Mouse (Mus musculus) intestine, embryonic 14.5 days (tissue): Measurements from ENCODE around the gene Txn2. TPM values are rescaled to one million over a fixed set of nuclear protein-coding genes. Genes with fewer than 3 reads are reported as not detected.

Source experiments
- ATAC-seq: fragments of 200-750 bp; cut with Nextera tagmentation; replicated peaks from 2 replicates; pipeline ENCODE4 v1.8.0; 2017; ENCODE audit warnings: low read depth, moderate number of reproducible peaks, moderate TSS enrichment, moderate library complexity; ENCODE audit not compliant: low FRiP score, low TSS enrichment
- DNase-seq: peaks from one replicate; pipeline ENCODE4 v3.0.0-alpha.2; 2018; ENCODE audit warnings: low spot score
- H3K27ac ChIP-seq: fragments of 300-500 bp; sonication (generic); 2 replicates; pipeline ENCODE4 v1.5.1; 2014; ENCODE audit warnings: low read depth, mild to moderate bottlenecking, control low read depth
- H3K27me3 ChIP-seq: fragments of 300-500 bp; sonication (generic); replicated peaks from 2 replicates; pipeline ENCODE4 v1.6.1; 2014; ENCODE audit warnings: low read length, control low read depth; ENCODE audit not compliant: control insufficient read depth, insufficient read depth
- H3K36me3 ChIP-seq: fragments of 300-500 bp; sonication (generic); 2 replicates; pipeline ENCODE4 v1.6.1; 2014; ENCODE audit warnings: low read length, control low read depth; ENCODE audit not compliant: control insufficient read depth, insufficient read depth
- H3K4me1 ChIP-seq: fragments of 300-500 bp; sonication (generic); replicated peaks from 2 replicates; pipeline ENCODE4 v1.6.1; 2014; ENCODE audit warnings: low read length, control low read depth, mixed read lengths; ENCODE audit not compliant: control insufficient read depth, insufficient read depth
- H3K4me2 ChIP-seq: fragments of 300-500 bp; sonication (generic); 2 replicates; pipeline ENCODE4 v1.6.1; 2014; ENCODE audit warnings: low read length
- H3K4me3 ChIP-seq: fragments of 300-500 bp; sonication (generic); 2 replicates; pipeline ENCODE4 v1.5.1; 2014; ENCODE audit warnings: low read depth, low read length, control low read depth, mixed read lengths
- H3K9ac ChIP-seq: fragments of 300-500 bp; sonication (generic); 2 replicates; pipeline ENCODE4 v1.6.1; 2014; ENCODE audit warnings: mild to moderate bottlenecking, low read length
- H3K9me3 ChIP-seq: fragments of 300-500 bp; sonication (generic); 2 replicates; pipeline ENCODE4 v1.6.1; 2016; ENCODE audit warnings: low read length, control low read depth; ENCODE audit not compliant: control insufficient read depth
- WGBS: fragments of 180-500 bp; shearing (Covaris S2); extraction: QIAGEN DNeasy Blood & Tissue Kit; methylation state at CpG from one replicate; pipeline ENCODE4 v1.1.7; 2014; 5-methylcytosine and 5-hydroxymethylcytosine counted together
- polyA plus RNA-seq: library from polyadenylated mRNA; unstranded; fragments of >200 nt; fragmentation: Nextera tagmentation; extraction: Ambion mirVana; gene quantifications from 2 replicates; pipeline ENCODE4 v1.2.1, GENCODE M21; 2014

The Txn2 gene
- polyA plus RNA-seq, 1 experiment from 2014 or later = 325 TPM

DNA sequence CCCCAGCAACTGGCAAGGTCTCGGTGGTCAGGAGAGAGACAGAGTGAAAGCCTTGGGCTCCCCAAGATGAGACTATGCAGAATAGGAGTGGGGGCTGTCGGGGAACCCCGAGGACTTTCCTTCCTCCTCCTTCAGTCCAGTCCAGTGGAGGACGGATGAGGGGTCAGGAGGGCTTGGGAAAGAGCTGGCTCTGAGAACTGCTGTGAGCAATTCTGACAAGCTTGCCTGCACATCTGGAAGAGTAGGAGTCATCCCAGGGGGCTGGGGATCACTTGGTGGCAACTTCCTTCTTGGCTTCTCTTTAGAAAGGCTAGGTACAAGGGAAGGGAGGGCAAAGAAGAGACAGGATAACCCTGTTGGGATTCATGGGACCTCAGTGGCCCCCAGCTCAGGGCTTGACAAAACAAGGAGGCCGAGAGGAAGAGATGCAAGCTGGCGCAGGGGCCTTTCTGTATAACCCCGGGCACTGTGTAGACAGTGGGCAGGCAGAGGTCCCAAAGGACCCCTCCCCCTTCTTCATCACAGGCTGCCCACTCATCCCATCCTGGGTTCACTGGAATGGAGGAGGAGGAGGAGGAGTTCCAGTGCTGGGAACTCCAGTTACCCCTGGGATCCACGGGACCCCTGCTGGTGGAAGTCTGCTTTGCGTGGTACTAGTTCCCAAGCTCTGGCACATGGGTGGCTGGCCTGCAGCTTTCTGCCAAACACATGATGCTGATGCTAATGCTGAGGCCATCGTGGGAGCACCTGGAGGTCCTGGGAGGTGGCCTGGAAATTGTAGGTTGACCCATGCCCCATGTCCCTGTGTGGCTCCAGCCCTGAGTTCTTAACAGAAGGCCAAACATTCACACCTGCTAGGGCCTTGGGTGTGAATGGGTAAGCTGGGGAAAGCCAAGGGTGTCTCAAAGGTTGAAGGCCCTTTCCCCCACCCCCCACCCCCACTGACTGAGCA is 8.0 kb downstream of the Txn2 start:
- Histone ChIP-seq H3K4me3 (no peak overlapping the region), H3K27me3 (no peaks in the 10 kb centered on the region), H3K9me3 (no peaks in the 10 kb centered on the region), H3K36me3 (peaks cover 76% of the 10 kb centered on the region), H3K27ac (no peak overlapping the region), H3K4me1 (no peaks in the 10 kb centered on the region), H3K9ac (no peak overlapping the region), H3K4me2 (no peak overlapping the region)
- WGBS = 82% methylated on average over 10 of the region's 10 CpGs
- DNase-seq (no peak), ATAC-seq (no peak)

DNA sequence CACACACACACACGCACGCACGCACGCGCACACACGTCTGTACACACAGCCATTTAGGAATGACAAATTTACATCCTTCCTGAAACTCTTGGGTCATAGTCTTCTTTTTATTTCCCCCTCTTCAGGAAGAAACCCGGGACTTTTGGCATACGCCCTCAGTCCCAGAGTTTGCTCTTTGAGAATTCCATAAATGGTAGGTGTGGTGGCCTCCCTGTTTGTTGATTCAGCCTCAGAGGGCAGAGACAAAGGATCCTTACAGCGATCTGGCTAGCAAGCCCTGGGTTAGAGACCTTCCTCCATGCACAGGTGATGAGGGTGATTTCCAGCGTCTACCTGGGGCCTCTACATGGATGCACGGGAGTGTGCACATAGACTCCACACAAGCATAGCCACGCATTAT is 9.4 kb downstream of the Txn2 start:
- DNase-seq = no peak
- no peaks in the 10 kb centered on the region for H3K9me3 ChIP-seq
- H3K27ac ChIP-seq = peak overlapping the region; percentile 18; the same call in 1 of the 2 replicates
- 80% methylated on average over 12 of the region's 12 CpGs for WGBS
- no peaks in the 10 kb centered on the region for H3K27me3 ChIP-seq
- peaks cover 84% of the 10 kb centered on the region for H3K36me3 ChIP-seq
- H3K4me2 ChIP-seq = no peak overlapping the region
- H3K4me3 ChIP-seq = no peak overlapping the region
- H3K9ac ChIP-seq = no peak overlapping the region
- no peaks in the 10 kb centered on the region for H3K4me1 ChIP-seq
- no peak for ATAC-seq

DNA sequence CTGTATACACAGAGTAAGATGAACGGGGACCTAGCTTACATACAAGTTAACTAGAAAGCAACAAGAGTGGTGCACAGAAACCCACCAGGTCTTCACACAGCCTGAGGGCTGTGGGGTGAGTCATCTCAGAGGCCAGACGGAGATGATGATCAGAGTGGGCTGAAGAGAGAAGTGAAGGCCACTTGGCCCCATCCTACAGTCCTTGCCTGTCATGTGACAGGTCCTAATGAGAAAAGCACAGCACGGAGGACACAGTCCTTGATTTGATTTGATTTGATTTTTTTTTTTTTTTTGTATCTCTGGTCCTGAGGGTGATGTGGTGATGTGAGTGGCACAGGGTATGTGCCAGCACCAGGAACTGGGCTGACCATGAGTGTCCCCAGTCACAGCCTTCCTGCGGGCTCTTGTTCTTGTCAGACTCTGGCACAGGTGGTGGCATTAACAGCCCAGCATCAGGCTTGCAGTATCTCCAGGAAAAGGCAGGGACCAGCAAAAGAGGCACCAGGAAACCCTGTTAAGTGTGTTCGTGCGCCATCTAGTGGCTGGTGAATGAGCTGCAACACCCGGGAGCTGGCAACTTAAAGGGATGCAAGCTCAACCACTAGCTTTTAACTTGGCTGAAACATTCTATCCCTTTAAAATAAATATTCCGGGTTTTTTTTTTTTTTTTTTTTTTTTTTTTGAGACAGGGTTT is 11.8 kb downstream of the Txn2 start:
- H3K9ac ChIP-seq = no peak overlapping the region
- no peaks in the 10 kb centered on the region for H3K27me3 ChIP-seq
- H3K27ac ChIP-seq = no peak overlapping the region
- no peak overlapping the region for H3K4me2 ChIP-seq
- no peak overlapping the region for H3K4me3 ChIP-seq
- ATAC-seq (peak; percentile 21; the same call in 1 of the 2 replicates), DNase-seq (peak; percentile 98)
- H3K36me3 ChIP-seq = peaks cover 69% of the 10 kb centered on the region
- WGBS = 37% methylated on average over 8 of the region's 8 CpGs
- H3K4me1 ChIP-seq = no peaks in the 10 kb centered on the region
- H3K9me3 ChIP-seq = no peaks in the 10 kb centered on the region

GRCm38 (mm10) chr15:77915287-77915686 is 13.5 kb downstream of the Txn2 start:
- Histone ChIP-seq H3K36me3 (peaks cover 52% of the 10 kb centered on the region), H3K9ac (no peak overlapping the region), H3K27me3 (no peaks in the 10 kb centered on the region), H3K4me3 (no peak overlapping the region), H3K4me2 (no peak overlapping the region), H3K4me1 (no peaks in the 10 kb centered on the region; the same call in 1 of the 2 replicates), H3K27ac (no peak overlapping the region), H3K9me3 (no peaks in the 10 kb centered on the region)
- ATAC-seq = no peak
- DNase-seq = no peak
- WGBS = 95% methylated on average over 4 of the region's 4 CpGs

DNA sequence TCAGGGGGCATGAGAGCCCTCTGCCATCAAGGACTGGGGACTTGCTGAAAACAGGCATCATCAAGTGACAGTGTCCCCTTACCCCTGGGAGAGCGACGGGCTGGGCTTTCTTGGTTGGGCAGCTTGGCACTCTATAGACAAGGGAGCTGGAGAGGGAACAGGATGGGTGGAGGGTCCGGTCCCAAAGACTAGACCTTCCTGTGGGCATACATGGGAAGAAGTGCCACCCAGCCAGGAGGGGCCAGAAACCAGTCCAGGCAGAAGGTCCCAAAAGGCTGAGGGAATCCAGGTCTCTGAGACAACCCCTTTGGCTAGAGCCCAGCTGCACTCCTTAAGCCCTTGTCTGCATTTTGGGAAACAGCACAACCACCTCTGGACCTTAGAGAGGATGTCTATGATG is 14.3 kb downstream of the Txn2 start:
- no peaks in the 10 kb centered on the region for H3K9me3 ChIP-seq
- H3K4me2 ChIP-seq = no peak overlapping the region
- no peaks in the 10 kb centered on the region for H3K27me3 ChIP-seq
- no peak overlapping the region for H3K27ac ChIP-seq
- WGBS = 99% methylated on average over 3 of the region's 3 CpGs
- ATAC-seq = no peak
- H3K4me3 ChIP-seq = no peak overlapping the region
- H3K4me1 ChIP-seq = no peaks in the 10 kb centered on the region; the same call in 1 of the 2 replicates
- H3K9ac ChIP-seq = no peak overlapping the region
- peaks cover 46% of the 10 kb centered on the region for H3K36me3 ChIP-seq
- DNase-seq = no peak

DNA sequence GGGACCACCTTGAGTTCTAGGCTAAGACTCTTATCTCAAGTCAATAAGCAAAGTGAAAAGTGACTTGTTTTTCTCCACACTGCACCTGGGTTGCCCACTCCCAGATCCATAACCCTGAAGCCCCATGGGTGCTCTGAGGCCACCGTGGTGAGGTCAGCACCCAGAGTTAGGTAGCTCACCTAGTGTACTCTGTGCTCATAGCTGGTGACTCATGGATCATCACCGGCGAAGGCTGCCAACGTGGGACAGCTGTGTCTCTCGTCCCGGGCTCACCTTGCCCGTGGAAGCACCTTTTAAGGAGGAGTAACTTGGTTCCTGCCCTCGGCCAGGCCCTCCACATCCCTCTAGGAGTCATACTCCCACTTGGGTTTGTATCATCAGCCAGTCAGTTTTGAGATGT is 15.8 kb downstream of the Txn2 start:
- no peaks in the 10 kb centered on the region for H3K9me3 ChIP-seq

DNA sequence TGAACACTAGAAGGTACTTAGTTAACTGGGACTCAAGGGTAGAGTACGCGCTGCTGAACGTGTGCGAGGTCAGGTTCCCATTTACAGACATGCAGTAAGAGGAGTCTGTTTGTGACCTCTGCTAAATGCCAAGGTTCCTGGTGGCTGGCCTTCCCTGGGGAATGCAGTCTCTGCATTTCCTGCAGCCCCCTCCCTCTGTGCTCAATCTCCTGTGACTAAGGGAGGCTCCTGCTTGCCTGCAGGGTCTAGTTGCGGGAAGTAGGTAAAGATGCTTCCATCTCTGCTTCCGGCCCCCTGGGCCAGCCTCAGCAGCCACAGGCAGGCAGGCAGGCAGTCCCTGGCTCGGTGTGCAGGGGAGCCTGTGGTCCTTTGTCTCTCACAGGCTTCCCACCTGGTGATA is 16.2 kb downstream of the Txn2 start:
- no peak overlapping the region for H3K27ac ChIP-seq
- DNase-seq = no peak
- no peaks in the 10 kb centered on the region for H3K9me3 ChIP-seq
- H3K4me2 ChIP-seq = no peak overlapping the region
- no peak for ATAC-seq
- no peaks in the 10 kb centered on the region; the same call in 1 of the 2 replicates for H3K4me1 ChIP-seq
- no peak overlapping the region for H3K9ac ChIP-seq
- H3K4me3 ChIP-seq = no peak overlapping the region
- 58% methylated on average over 7 of the region's 7 CpGs for whole genome bisulfite sequencing
- H3K36me3 ChIP-seq = peaks cover 33% of the 10 kb centered on the region
- H3K27me3 ChIP-seq = no peaks in the 10 kb centered on the region

More for the DNA sequence above, 15.8 kb downstream of the Txn2 start:
- DNase-seq = no peak
- no peaks in the 10 kb centered on the region; the same call in 1 of the 2 replicates for H3K4me1 ChIP-seq
- no peaks in the 10 kb centered on the region for H3K27me3 ChIP-seq
- H3K36me3 ChIP-seq = peaks cover 33% of the 10 kb centered on the region
- no peak overlapping the region for H3K4me2 ChIP-seq
- no peak overlapping the region for H3K9ac ChIP-seq
- no peak overlapping the region for H3K27ac ChIP-seq
- 73% methylated on average over 8 of the region's 8 CpGs for WGBS
- no peak for ATAC-seq
- no peak overlapping the region for H3K4me3 ChIP-seq

GRCm38 (mm10) chr15:77912048-77912447 is 16.8 kb downstream of the Txn2 start:
- H3K27ac ChIP-seq = no peak overlapping the region; the same call in 1 of the 2 replicates
- peaks cover 33% of the 10 kb centered on the region for H3K36me3 ChIP-seq
- H3K9me3 ChIP-seq = no peaks in the 10 kb centered on the region
- no peak for ATAC-seq
- H3K4me3 ChIP-seq = no peak overlapping the region
- H3K9ac ChIP-seq = no peak overlapping the region
- 37% methylated on average over 5 of the region's 5 CpGs for WGBS
- H3K4me1 ChIP-seq = peaks cover 5% of the 10 kb centered on the region; the same call in 1 of the 2 replicates
- DNase-seq = no peak
- no peak overlapping the region for H3K4me2 ChIP-seq
- no peaks in the 10 kb centered on the region for H3K27me3 ChIP-seq
